Mouse (Mus musculus) hindbrain, embryonic 11.5 days (tissue): ENCODE measurements around the gene Exoc6b. TPM values are rescaled to one million over a fixed set of nuclear protein-coding genes. Genes with fewer than 3 reads are reported as not detected.

Source experiments
- ATAC-seq: fragments of 200-750 bp; cut with Nextera tagmentation; 2 replicates; pipeline ENCODE4 v1.8.0; 2017; ENCODE audit warnings: mild to moderate bottlenecking, moderate TSS enrichment, moderate library complexity; ENCODE audit not compliant: low FRiP score
- DNase-seq: peaks from one replicate; pipeline ENCODE4 v3.0.0-alpha.2; 2015; ENCODE audit warnings: low spot score
- H3K27ac ChIP-seq: fragments of 300-500 bp; sonication (generic); 2 replicates; pipeline ENCODE4 v1.5.1; 2014; ENCODE audit warnings: mild to moderate bottlenecking, low read depth, low read length
- H3K27me3 ChIP-seq: fragments of 300-500 bp; sonication (generic); 2 replicates; pipeline ENCODE4 v1.6.1; 2014; ENCODE audit warnings: mild to moderate bottlenecking, low read length, moderate library complexity, mixed read lengths; ENCODE audit not compliant: control insufficient read depth, insufficient read depth
- H3K36me3 ChIP-seq: fragments of 300-500 bp; sonication (generic); 2 replicates; pipeline ENCODE4 v1.6.1; 2014; ENCODE audit warnings: mild to moderate bottlenecking, low read length, moderate library complexity, mixed read lengths; ENCODE audit not compliant: control insufficient read depth, insufficient read depth
- H3K4me1 ChIP-seq: fragments of 300-500 bp; sonication (generic); replicated peaks from 2 replicates; pipeline ENCODE4 v1.6.1; 2014; ENCODE audit warnings: low read length, mixed read lengths; ENCODE audit not compliant: control insufficient read depth, insufficient read depth
- H3K4me2 ChIP-seq: fragments of 300-500 bp; sonication (generic); replicated peaks from 2 replicates; pipeline ENCODE4 v1.6.1; 2014; ENCODE audit warnings: mild to moderate bottlenecking, low read depth, low read length
- H3K4me3 ChIP-seq: fragments of 300-500 bp; sonication (generic); 2 replicates; pipeline ENCODE4 v1.5.1; 2014; ENCODE audit warnings: low read depth, low read length
- H3K9ac ChIP-seq: fragments of 300-500 bp; sonication (generic); 2 replicates; pipeline ENCODE4 v1.6.1; 2014; ENCODE audit warnings: low read depth, low read length
- H3K9me3 ChIP-seq: fragments of 300-500 bp; sonication (generic); 2 replicates; pipeline ENCODE4 v1.6.1; 2016; ENCODE audit warnings: low read length; ENCODE audit not compliant: control insufficient read depth
- WGBS: fragments of 180-500 bp; shearing (Covaris S2); extraction: QIAGEN DNeasy Blood & Tissue Kit; methylation state at CpG from one replicate; pipeline ENCODE4 v1.1.7; 2014; 5-methylcytosine and 5-hydroxymethylcytosine counted together
- polyA plus RNA-seq: library from polyadenylated mRNA; unstranded; fragments of >200 nt; fragmentation: Nextera tagmentation; extraction: Ambion mirVana; gene quantifications from 2 replicates; pipeline ENCODE4 v1.2.1, GENCODE M21; 2014

Gene Exoc6b
- polyA plus RNA-seq, 1 experiment from 2014 or later: 46.4 TPM

GRCm38 (mm10) chr6:84783994-84784393, 285.3 kb downstream of the Exoc6b start:
- no peak for DNase-seq
- no peak for ATAC-seq
- Histone ChIP-seq H3K4me2 (no peak overlapping the region), H3K4me1 (no peaks in the 10 kb centered on the region), H3K4me3 (no peak overlapping the region), H3K36me3 (no peaks in the 10 kb centered on the region), H3K9me3 (no peaks in the 10 kb centered on the region), H3K27ac (no peak overlapping the region), H3K9ac (no peak overlapping the region), H3K27me3 (no peaks in the 10 kb centered on the region)
- WGBS: 79% methylated on average over 2 of the region's 2 CpGs

DNA sequence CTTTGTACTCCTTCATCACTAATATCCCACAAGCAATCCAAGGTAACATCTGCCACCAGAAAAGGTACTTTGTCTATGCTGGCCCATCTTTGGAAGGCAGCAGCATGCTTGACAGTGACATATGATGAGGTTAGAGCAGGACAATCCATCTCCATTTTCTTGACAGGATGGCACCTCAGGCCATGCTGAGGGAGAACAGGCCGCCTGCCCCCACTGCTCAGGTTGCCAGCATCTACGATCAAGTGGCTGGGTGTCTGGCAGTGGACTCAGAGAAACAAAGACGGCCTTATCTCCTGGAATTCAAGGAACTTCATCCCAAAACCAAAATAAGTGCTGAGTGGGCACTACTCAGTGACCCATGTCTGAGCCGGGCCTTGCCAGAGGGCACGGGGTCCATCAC, 289.3 kb downstream of the Exoc6b start:
- no peaks in the 10 kb centered on the region for H3K4me1 ChIP-seq
- ATAC-seq (peak; percentile 63), DNase-seq (peak; percentile 50)
- 46% methylated on average over 5 of the region's 5 CpGs for WGBS
- H3K9ac ChIP-seq: no peak overlapping the region
- no peak overlapping the region for H3K4me2 ChIP-seq
- H3K9me3 ChIP-seq: no peaks in the 10 kb centered on the region
- no peaks in the 10 kb centered on the region for H3K36me3 ChIP-seq
- H3K27ac ChIP-seq: peak overlapping the region; percentile 75
- no peaks in the 10 kb centered on the region for H3K27me3 ChIP-seq
- H3K4me3 ChIP-seq: no peak overlapping the region

DNA sequence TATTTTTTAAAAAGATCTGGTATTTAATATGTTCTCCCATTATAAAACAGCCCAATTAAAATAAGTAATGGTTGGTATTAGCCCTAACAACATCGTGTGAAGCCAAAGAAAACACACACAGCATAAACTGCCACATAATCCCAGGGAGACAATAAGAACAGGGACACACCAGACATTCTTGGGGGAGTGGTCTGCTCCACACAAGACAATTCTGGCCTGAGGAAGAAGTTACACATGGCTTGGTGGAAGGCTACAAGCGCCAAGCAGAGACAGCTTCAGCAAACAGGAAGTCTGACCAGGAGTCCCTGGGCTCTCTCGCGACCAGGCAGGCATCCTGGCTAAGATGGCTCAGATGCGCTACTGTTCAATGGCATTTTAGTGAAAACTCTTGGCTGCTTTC, 290.3 kb downstream of the Exoc6b start:
- Histone ChIP-seq H3K36me3 (no peaks in the 10 kb centered on the region), H3K9ac (no peak overlapping the region), H3K4me1 (no peaks in the 10 kb centered on the region), H3K9me3 (no peaks in the 10 kb centered on the region), H3K4me2 (no peak overlapping the region), H3K27me3 (no peaks in the 10 kb centered on the region), H3K27ac (no peak overlapping the region), H3K4me3 (no peak overlapping the region)
- no peak for ATAC-seq
- no peak for DNase-seq
- 65% methylated on average over 5 of the region's 5 CpGs for WGBS

DNA sequence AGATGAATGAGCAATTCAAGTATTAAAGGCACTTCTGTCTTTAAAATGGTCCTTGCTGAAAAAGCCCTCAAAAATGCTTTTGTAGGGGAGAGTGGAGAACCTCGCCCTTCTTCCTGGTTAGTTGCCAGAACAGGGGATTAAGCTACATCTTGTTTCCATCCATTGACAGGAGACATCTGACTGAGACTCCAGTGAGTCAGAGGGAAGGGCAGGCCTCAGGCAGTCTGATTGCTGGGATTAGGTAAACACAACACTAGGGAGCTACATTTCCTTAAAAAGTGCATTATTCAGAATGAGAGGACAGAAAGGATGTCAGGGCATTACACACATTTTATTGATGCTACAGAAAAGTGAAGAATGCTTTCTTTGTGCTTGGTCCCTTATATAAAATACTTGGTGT, 293.4 kb downstream of the Exoc6b start:
- ATAC-seq (no peak), DNase-seq (no peak)
- no peaks in the 10 kb centered on the region for H3K36me3 ChIP-seq
- H3K9ac ChIP-seq: no peak overlapping the region
- no peak overlapping the region for H3K4me3 ChIP-seq
- H3K9me3 ChIP-seq: no peaks in the 10 kb centered on the region
- 76% methylated on average over 1 of the region's 1 CpGs for WGBS
- no peak overlapping the region for H3K27ac ChIP-seq
- no peak overlapping the region for H3K4me2 ChIP-seq
- H3K4me1 ChIP-seq: no peaks in the 10 kb centered on the region
- no peaks in the 10 kb centered on the region for H3K27me3 ChIP-seq

- WGBS: 69% methylated on average over 3 of the region's 3 CpGs
- Histone ChIP-seq H3K9ac (no peak overlapping the region), H3K9me3 (no peaks in the 10 kb centered on the region), H3K4me2 (no peak overlapping the region), H3K4me1 (no peaks in the 10 kb centered on the region), H3K36me3 (no peaks in the 10 kb centered on the region), H3K27ac (no peak overlapping the region), H3K27me3 (no peaks in the 10 kb centered on the region), H3K4me3 (no peak overlapping the region)
- DNase-seq (no peak), ATAC-seq (no peak)
Observed at GRCm38 (mm10) chr6:84755266-84755665, 314.0 kb downstream of the Exoc6b start.

GRCm38 (mm10) chr6:84752806-84753420, 316.4 kb downstream of the Exoc6b start:
- Histone ChIP-seq H3K36me3 (no peaks in the 10 kb centered on the region), H3K4me2 (no peak overlapping the region), H3K27me3 (no peaks in the 10 kb centered on the region), H3K4me1 (no peaks in the 10 kb centered on the region), H3K27ac (no peak overlapping the region), H3K9me3 (no peaks in the 10 kb centered on the region), H3K9ac (no peak overlapping the region), H3K4me3 (no peak overlapping the region)
- DNase-seq: no peak
- ATAC-seq: no peak

- no peak for ATAC-seq
- H3K27me3 ChIP-seq: no peaks in the 10 kb centered on the region
- H3K27ac ChIP-seq: no peak overlapping the region
- no peaks in the 10 kb centered on the region for H3K9me3 ChIP-seq
- H3K9ac ChIP-seq: no peak overlapping the region
- no peak overlapping the region for H3K4me3 ChIP-seq
- no peak overlapping the region for H3K4me2 ChIP-seq
- 87% methylated on average over 2 of the region's 2 CpGs for WGBS
- no peak for DNase-seq
- H3K4me1 ChIP-seq: 0 out of 2 replicates have a peak, but pooled peaks cover 3% of the 10 kb centered on the region
- H3K36me3 ChIP-seq: no peaks in the 10 kb centered on the region
Observed at GRCm38 (mm10) chr6:84751409-84751808, 317.9 kb downstream of the Exoc6b start.

DNA sequence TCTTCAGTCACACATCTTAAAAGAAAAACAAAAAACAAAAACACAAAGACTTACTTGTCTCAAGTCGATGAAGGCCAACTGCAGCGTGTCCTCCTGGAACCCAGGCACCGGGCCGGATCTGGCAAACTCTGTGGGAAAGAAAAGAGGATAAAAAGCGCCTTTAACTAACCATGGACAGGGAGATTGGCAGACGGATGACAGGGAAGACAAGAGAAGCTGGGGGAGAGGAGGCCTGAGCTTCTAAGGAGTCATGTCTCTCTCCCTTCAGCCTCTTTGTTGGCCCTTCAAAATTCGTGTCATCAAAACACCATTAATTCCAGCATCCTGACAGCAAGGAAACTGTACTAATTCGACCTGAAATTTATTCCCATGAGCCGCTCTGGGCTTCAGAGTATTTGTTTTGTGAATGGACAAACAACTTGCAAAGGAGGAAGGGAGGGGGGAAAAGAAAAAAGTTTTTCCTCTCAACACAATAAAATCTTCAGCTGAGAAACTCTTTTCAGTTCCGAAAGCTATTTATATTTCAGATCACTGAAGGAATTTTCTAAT, 322.4 kb downstream of the Exoc6b start:
- Histone ChIP-seq H3K27me3 (no peaks in the 10 kb centered on the region), H3K9ac (no peak overlapping the region), H3K27ac (no peak overlapping the region), H3K4me2 (no peak overlapping the region), H3K4me1 (0 out of 2 replicates have a peak, but pooled peaks cover 5% of the 10 kb centered on the region), H3K9me3 (no peaks in the 10 kb centered on the region), H3K36me3 (no peaks in the 10 kb centered on the region), H3K4me3 (no peak overlapping the region)
- 17% methylated on average over 10 of the region's 10 CpGs for WGBS
- ATAC-seq: peak; percentile 84
- DNase-seq: peak; percentile 67

DNA sequence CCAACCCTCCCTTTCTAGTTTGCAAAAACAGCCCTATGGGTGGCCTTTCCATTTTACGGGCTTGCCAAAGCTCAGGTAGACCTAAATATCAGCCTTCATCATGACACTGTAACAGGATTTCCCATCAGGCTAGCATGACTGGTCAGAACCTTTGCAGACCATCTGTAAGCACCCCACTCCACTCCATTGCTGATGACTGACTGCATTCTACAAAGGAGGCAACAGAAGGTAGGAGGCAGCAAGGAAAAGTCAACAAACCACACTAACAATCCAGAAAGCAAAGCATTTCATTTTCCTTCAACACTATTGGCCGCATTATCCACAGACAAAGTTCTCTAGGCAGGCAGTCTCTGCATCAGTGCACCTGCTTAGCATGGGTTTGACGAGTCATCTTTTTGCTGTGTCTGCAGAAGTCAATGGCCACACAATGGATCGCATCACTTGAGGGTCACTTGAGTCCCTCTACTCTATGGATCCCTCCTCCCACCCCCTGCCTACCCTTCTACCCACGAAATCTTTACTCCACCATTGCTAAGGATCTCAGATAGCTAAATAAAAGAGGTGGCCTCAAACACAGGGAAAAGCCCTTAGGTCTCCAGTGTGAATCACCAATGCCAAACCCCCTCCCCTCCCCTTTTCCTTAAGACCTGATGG, 323.0 kb downstream of the Exoc6b start:
- Histone ChIP-seq H3K9ac (no peak overlapping the region), H3K36me3 (no peaks in the 10 kb centered on the region), H3K4me1 (0 out of 2 replicates have a peak, but pooled peaks cover 5% of the 10 kb centered on the region), H3K9me3 (no peaks in the 10 kb centered on the region), H3K4me3 (no peak overlapping the region), H3K27ac (peak overlapping the region; percentile 66), H3K4me2 (no peak overlapping the region), H3K27me3 (no peaks in the 10 kb centered on the region)
- WGBS: 45% methylated on average over 5 of the region's 5 CpGs
- ATAC-seq (peak; percentile 88), DNase-seq (peak; percentile 59)
